Mouse (Mus musculus): ENCODE results near the gene Celsr1. TPM values are rescaled to one million over a fixed set of nuclear protein-coding genes. Genes with fewer than 3 reads are reported as not detected.

Celsr1 gene
- total RNA-seq, 2 experiments from 2014 or later: 5.0 to 5.2 TPM

Other genes starting within 250 kb of the Celsr1 start
- 10 to 100 TPM; 19.9 to 22.6 TPM for gene Cdpf1, start 222.1 kb downstream of the Celsr1 start, total RNA-seq (2021)
- under 1 TPM; 0.36 to 0.46 TPM for gene Pkdrej, start 212.0 kb downstream of the Celsr1 start, total RNA-seq (2021)
- 1 to 10 TPM; 2.3 to 3.5 TPM for gene Ttc38, start 201.5 kb downstream of the Celsr1 start, total RNA-seq (2021)
- gene Gtse1, start 174.0 kb downstream of the Celsr1 start, total RNA-seq (2021): 1 to 10 TPM; 2.3 to 2.9 TPM
- gene Trmu, start 154.5 kb downstream of the Celsr1 start, total RNA-seq (2021): 10 to 100 TPM; 36.2 to 37.8 TPM
- gene Gramd4, start 23.9 kb upstream of the Celsr1 start, total RNA-seq (2021): 10 to 100 TPM; 52.0 to 57.8 TPM
- gene Cerk, start 152.4 kb upstream of the Celsr1 start, total RNA-seq (2021): 10 to 100 TPM; 29.0 to 31.4 TPM
- gene Tbc1d22a, start 180.7 kb upstream of the Celsr1 start, total RNA-seq (2021): 10 to 100 TPM; 17.9 to 19.3 TPM

All from left cerebral cortex, postnatal 4 days (tissue).